Mouse (Mus musculus) bone marrow, adult 2 months (tissue): ENCODE data around the gene Kpnb1.
"Not testable (repeated sequence)": the region's sequence is repeated elsewhere in the genome, so short reads cannot be mapped to it uniquely, and the experiment has no call there.

Source experiments
- CTCF ChIP-seq: fragments of 200-500 bp; IDR thresholded peaks from 2 replicates; pipeline ENCODE4 v1.5.1; 2011; ENCODE audit warnings: low read length, control low read depth; ENCODE audit not compliant: control insufficient read depth, insufficient read depth
- POLR2A ChIP-seq: fragments of 200-500 bp; IDR thresholded peaks from 2 replicates; pipeline ENCODE4 v1.6.1; 2011; ENCODE audit warnings: low read depth, mild to moderate bottlenecking, control low read depth, low read length, borderline replicate concordance; ENCODE audit not compliant: control insufficient read depth

GRCm38 (mm10) chr11:97189645-97190044 is 2.0 kb upstream of the Kpnb1 start:
- TF ChIP-seq POLR2A, CTCF: not testable (repeated sequence)
